Mouse (Mus musculus) small intestine, adult 10 weeks (tissue): ENCODE data around the gene Fam124b. TPM values are rescaled to one million over a fixed set of nuclear protein-coding genes. Genes with fewer than 3 reads are reported as not detected.

ENCODE experiments used
- polyA plus RNA-seq: library from polyadenylated mRNA; stranded (reverse); fragments of 350-450 nt; fragmentation: Illumina TruSeq; extraction: RNeasy Lipid Tissue Mini Kit (QIAGEN cat#74804); gene quantifications from one replicate; pipeline ENCODE4 v1.2.3, GENCODE M21; 2014; ENCODE audit warnings: low replicate concordance

Fam124b gene
- polyA plus RNA-seq = 0.30 TPM

GRCm38 (mm10) chr1:80218268-80218667, at the start of gene Fam124b:
Fam124b (minus strand) TSS chr1:80218473.

Other genes with a start within 250 kb of the Fam124b start
- gene Cul3, start 122.0 kb upstream of the Fam124b start, polyA plus RNA-seq = 497 TPM
- gene Gm45261, start 243.0 kb upstream of the Fam124b start, polyA plus RNA-seq = not detected